Mouse (Mus musculus) MEL (cell line): Measurements from ENCODE around the gene Vwce. TPM values are rescaled to one million over a fixed set of nuclear protein-coding genes. Genes with fewer than 3 reads are reported as not detected.

Experiments used
- DNase-seq: peaks from one replicate; pipeline ENCODE4 v3.0.0; 2011; ENCODE audit warnings: low read depth, low spot score
- H3K27ac ChIP-seq: 2 replicates; pipeline ENCODE4 v1.5.1; 2012; ENCODE audit warnings: low read depth, mild to moderate bottlenecking, control low read depth, low read length, moderate library complexity; ENCODE audit not compliant: control insufficient read depth
- H3K27me3 ChIP-seq, 2 experiments: fragments of 150-350 bp in 1 of 2; sonication (generic) in 1 of 2; 2 replicates each; pipeline ENCODE4 v1.6.1; 2012; ENCODE audit warnings: low read length in 2 of 2, mild to moderate bottlenecking in 2 of 2, improper control_type of control experiment in 1 of 2, moderate library complexity in 1 of 2; ENCODE audit not compliant: insufficient read depth in 2 of 2, control insufficient read depth in 1 of 2
- H3K36me3 ChIP-seq, 2 experiments: 2 replicates each; pipeline ENCODE4 v1.6.1; 2012 to 2014; ENCODE audit warnings: low read length in 2 of 2, improper control_type of control experiment in 1 of 2, inconsistent platforms in 1 of 2, mild to moderate bottlenecking in 1 of 2; ENCODE audit not compliant: insufficient read depth in 2 of 2, control insufficient read depth in 1 of 2
- H3K4me1 ChIP-seq, 2 experiments: fragments of 150-350 bp in 1 of 2; sonication (generic) in 1 of 2; 2 replicates each; pipeline ENCODE4 v1.6.1; 2012; ENCODE audit warnings: low read length in 2 of 2, improper control_type of control experiment in 1 of 2, mild to moderate bottlenecking in 1 of 2; ENCODE audit not compliant: insufficient read depth in 2 of 2, control insufficient read depth in 1 of 2
- H3K4me3 ChIP-seq, 2 experiments: fragments of 150-350 bp in 1 of 2; sonication (generic) in 1 of 2; 2 replicates each; pipeline ENCODE4 v1.5.1; 2012; ENCODE audit warnings: low read depth in 2 of 2, low read length in 2 of 2, mild to moderate bottlenecking in 2 of 2, moderate library complexity in 2 of 2, control low read depth in 1 of 2, improper control_type of control experiment in 1 of 2; ENCODE audit not compliant: control insufficient read depth in 1 of 2, insufficient read depth in 1 of 2
- H3K79me2 ChIP-seq: 2 replicates; pipeline ENCODE4 v1.6.1; 2012; ENCODE audit warnings: mild to moderate bottlenecking, low read length, moderate library complexity; ENCODE audit not compliant: control insufficient read depth, poor library complexity, insufficient read depth
- H3K9ac ChIP-seq: 2 replicates; pipeline ENCODE4 v1.6.1; 2012; ENCODE audit warnings: low read depth, mild to moderate bottlenecking, control low read depth, low read length, moderate library complexity; ENCODE audit not compliant: control insufficient read depth, poor library complexity, severe bottlenecking
- H3K9me3 ChIP-seq: fragments of 150-350 bp; sonication (generic); replicated peaks from 2 replicates; pipeline ENCODE4 v1.6.1; 2012; ENCODE audit warnings: mild to moderate bottlenecking, low read length, improper control_type of control experiment, moderate library complexity; ENCODE audit not compliant: insufficient read depth
- BHLHE40 ChIP-seq: IDR thresholded peaks from 2 replicates; pipeline ENCODE4 v1.6.1; 2012; ENCODE audit warnings: low read depth, mild to moderate bottlenecking, inconsistent platforms, low read length, improper control_type of control experiment, borderline replicate concordance
- E2F4 ChIP-seq: IDR thresholded peaks from 2 replicates; pipeline ENCODE4 v1.6.1; 2011; ENCODE audit warnings: low read depth, low read length, improper control_type of control experiment, borderline replicate concordance
- ELF1 ChIP-seq: IDR thresholded peaks from 2 replicates; pipeline ENCODE4 v1.6.1; 2014; ENCODE audit warnings: low read depth, mild to moderate bottlenecking, inconsistent platforms, low read length, improper control_type of control experiment, moderate library complexity
- GABPA ChIP-seq: IDR thresholded peaks from 2 replicates; pipeline ENCODE4 v1.6.1; 2012; ENCODE audit warnings: low read depth, mild to moderate bottlenecking, inconsistent platforms, low read length, improper control_type of control experiment, moderate library complexity
- MAZ ChIP-seq: IDR thresholded peaks from 2 replicates; pipeline ENCODE4 v1.6.1; 2012; ENCODE audit warnings: low read depth, mild to moderate bottlenecking, inconsistent platforms, low read length, improper control_type of control experiment
- MEF2A ChIP-seq: IDR thresholded peaks from 2 replicates; pipeline ENCODE4 v1.6.1; 2014; ENCODE audit warnings: low read depth, mild to moderate bottlenecking, inconsistent platforms, low read length, improper control_type of control experiment; ENCODE audit not compliant: poor library complexity, insufficient replicate concordance, severe bottlenecking; ENCODE audit errors: extremely low read depth
- MXI1 ChIP-seq: IDR thresholded peaks from 2 replicates; pipeline ENCODE4 v1.6.1; 2011; ENCODE audit warnings: mild to moderate bottlenecking, low read depth, low read length, improper control_type of control experiment
- MYB ChIP-seq: IDR thresholded peaks from 2 replicates; pipeline ENCODE4 v1.6.1; 2011; ENCODE audit warnings: mild to moderate bottlenecking, low read depth, low read length, improper control_type of control experiment
- POLR2A ChIP-seq, 2 experiments: IDR thresholded peaks; 2 replicates each; pipeline ENCODE4 v1.6.1; 2011 to 2012; ENCODE audit warnings: low read length in 2 of 2, mild to moderate bottlenecking in 2 of 2, control low read depth in 1 of 2, improper control_type of control experiment in 1 of 2, low read depth in 1 of 2, moderate library complexity in 1 of 2; ENCODE audit not compliant: control insufficient read depth in 1 of 2, insufficient read depth in 1 of 2, poor library complexity in 1 of 2
- POLR2AphosphoS5 ChIP-seq: IDR thresholded peaks from 2 replicates; pipeline ENCODE4 v1.6.1; 2012; ENCODE audit warnings: low read depth, borderline replicate concordance, mild to moderate bottlenecking, inconsistent platforms, low read length, moderate library complexity, mixed read lengths
- RAD21 ChIP-seq: IDR thresholded peaks from 2 replicates; pipeline ENCODE4 v1.6.1; 2011; ENCODE audit warnings: mild to moderate bottlenecking, low read depth, low read length, improper control_type of control experiment
- UBTF ChIP-seq: IDR thresholded peaks from 2 replicates; pipeline ENCODE4 v1.6.1; 2012; ENCODE audit warnings: low read depth, mild to moderate bottlenecking, inconsistent platforms, low read length, improper control_type of control experiment, moderate library complexity, borderline replicate concordance; ENCODE audit not compliant: insufficient read depth
- ZKSCAN1 ChIP-seq: IDR thresholded peaks from 2 replicates; pipeline ENCODE4 v1.6.1; 2012; ENCODE audit warnings: low read depth, mild to moderate bottlenecking, inconsistent platforms, low read length, improper control_type of control experiment, moderate library complexity
- ZMIZ1 ChIP-seq: IDR thresholded peaks from 2 replicates; pipeline ENCODE4 v1.6.1; 2012; ENCODE audit warnings: low read depth, mild to moderate bottlenecking, inconsistent platforms, low read length, improper control_type of control experiment, moderate library complexity
- polyA plus RNA-seq, 2 experiments: library from polyadenylated mRNA; stranded (reverse) in 1 of 2; unstranded in 1 of 2; fragments of >175 nt in 1 of 2; fragments of >200 nt in 1 of 2; gene quantifications; 2 replicates each; pipeline versions ENCODE4 v1.2.1 to v1.2.4; 2012; ENCODE audit warnings: low replicate concordance in 2 of 2, low read depth in 1 of 2; ENCODE audit not compliant: insufficient read length in 2 of 2, insufficient read depth in 1 of 2, missing spikeins in 1 of 2
- total RNA-seq: library from RNA; depleted of rRNA; stranded (reverse); fragments of 300-350 nt; gene quantifications from 2 replicates; pipeline ENCODE4 v1.2.3, GENCODE M21; 2012

Gene Vwce
- total and polyA plus RNA-seq, 3 experiments = 0.04 to 666 (median 1.8) TPM

GRCm38 (mm10) chr19:10673275-10673674 is 39.3 kb downstream of the Vwce start:
- no peak overlapping the region for H3K27ac ChIP-seq
- H3K27me3 ChIP-seq = no peaks in the 10 kb centered on the region; a peak in 1 of 4 replicates
- no peak for TF ChIP-seq POLR2A (IDR thresholded peaks at IDR 0.05; ENCODE audit: control insufficient read depth in 1 of 2, insufficient read depth in 1 of 2, low read depth in 1 of 2, low read length in 2 of 2, poor library complexity in 1 of 2)
- no peak for TF ChIP-seq BHLHE40
- TF ChIP-seq UBTF = no peak
- no peak for TF ChIP-seq MEF2A
- TF ChIP-seq ELF1 = no peak
- no peak for TF ChIP-seq POLR2AphosphoS5
- TF ChIP-seq MAZ = no peak
- TF ChIP-seq RAD21 = no peak
- no peak for TF ChIP-seq MYB
- TF ChIP-seq E2F4 = no peak
- TF ChIP-seq MXI1 = no peak
- TF ChIP-seq ZMIZ1 = no peak
- peaks cover 0 to 8% of the 10 kb centered on the region in 2 experiments; a peak in 2 of 4 replicates for H3K36me3 ChIP-seq
- peaks cover 0 to 10% of the 10 kb centered on the region in 2 experiments; a peak in 2 of 4 replicates for H3K4me1 ChIP-seq
- H3K4me3 ChIP-seq = no peak overlapping the region
- H3K79me2 ChIP-seq = no peaks in the 10 kb centered on the region
- DNase-seq = no peak
- H3K9ac ChIP-seq = no peak overlapping the region
- no peaks in the 10 kb centered on the region for H3K9me3 ChIP-seq

- Histone ChIP-seq H3K4me3 (no peak overlapping the region), H3K79me2 (no peaks in the 10 kb centered on the region), H3K27ac (no peak overlapping the region), H3K27me3 (peaks cover 0 to 1% of the 10 kb centered on the region in 2 experiments; a peak in 2 of 4 replicates), H3K9ac (no peak overlapping the region), H3K9me3 (no peaks in the 10 kb centered on the region), H3K4me1 (peaks cover 0 to 10% of the 10 kb centered on the region in 2 experiments; a peak in 2 of 4 replicates), H3K36me3 (peaks cover 0 to 9% of the 10 kb centered on the region in 2 experiments; a peak in 2 of 4 replicates)
- no peak for TF ChIP-seq GABPA
- no peak for TF ChIP-seq ZKSCAN1
- no peak for DNase-seq
Measured at GRCm38 (mm10) chr19:10676656-10677055, 42.6 kb downstream of the Vwce start.
